Mouse (Mus musculus) naive thymus-derived CD4-positive, alpha-beta T cell, adult 2 months (primary cell): ENCODE data around the gene 4930578C19Rik.
"Not testable (repeated sequence)": the region's sequence is repeated elsewhere in the genome, so short reads cannot be mapped to it uniquely, and the experiment has no call there.

Experiments used
- DNase-seq: peaks from one replicate; pipeline ENCODE4 v3.0.0-alpha.2; 2011; ENCODE audit warnings: low read depth

The 4930578C19Rik gene

DNA sequence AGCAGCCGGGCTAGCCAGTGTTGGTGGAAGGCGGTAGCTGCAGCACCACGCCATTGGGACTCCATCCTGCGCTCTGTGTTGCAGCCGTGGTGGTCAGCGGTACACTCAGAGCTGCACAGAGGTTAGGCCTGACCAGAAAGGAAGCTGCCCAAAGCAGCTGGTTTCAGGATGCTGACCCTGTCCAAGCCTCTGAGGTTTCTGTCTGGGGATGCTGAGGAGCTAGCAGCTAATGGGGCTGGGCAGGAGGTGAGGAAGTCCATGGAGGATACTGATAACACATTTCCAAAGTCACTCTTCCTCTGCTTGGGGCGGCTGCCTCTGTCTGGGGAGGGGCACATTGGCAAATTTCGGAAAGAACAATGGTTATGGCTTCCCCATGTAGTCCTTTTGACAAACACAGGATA lies at the start of gene 4930578C19Rik:
4930578C19Rik (minus strand) TSS at position 200 of the 404 bp plus-strand sequence.
- DNase-seq: no peak

- no peak for DNase-seq
Observed at GRCm38 (mm10) chrX:18467690-18468089, 6.5 kb upstream of the 4930578C19Rik start.

GRCm38 (mm10) chrX:18462879-18463278 lies 1.7 kb upstream of the 4930578C19Rik start:
- DNase-seq: no peak

DNA sequence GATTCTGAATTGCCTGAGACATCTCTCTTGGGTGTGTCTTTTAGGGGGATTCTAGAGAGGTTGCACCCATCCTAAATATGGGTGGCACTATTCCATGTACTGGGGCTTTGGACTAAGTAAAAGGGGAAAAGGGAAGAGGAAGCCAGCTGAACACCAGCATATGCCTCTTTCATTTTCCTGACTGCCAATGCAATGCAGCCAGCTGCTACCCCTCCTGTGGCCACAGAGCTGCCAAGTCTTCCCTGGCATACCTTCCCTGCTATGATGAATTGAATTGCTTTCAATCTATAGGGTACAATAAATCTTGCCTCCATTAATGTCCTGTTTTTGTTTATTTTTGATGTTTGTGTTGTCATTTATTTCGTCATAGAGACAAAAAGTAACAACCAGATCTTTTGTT lies 9.6 kb downstream of the 4930578C19Rik start:
- DNase-seq: no peak

DNA sequence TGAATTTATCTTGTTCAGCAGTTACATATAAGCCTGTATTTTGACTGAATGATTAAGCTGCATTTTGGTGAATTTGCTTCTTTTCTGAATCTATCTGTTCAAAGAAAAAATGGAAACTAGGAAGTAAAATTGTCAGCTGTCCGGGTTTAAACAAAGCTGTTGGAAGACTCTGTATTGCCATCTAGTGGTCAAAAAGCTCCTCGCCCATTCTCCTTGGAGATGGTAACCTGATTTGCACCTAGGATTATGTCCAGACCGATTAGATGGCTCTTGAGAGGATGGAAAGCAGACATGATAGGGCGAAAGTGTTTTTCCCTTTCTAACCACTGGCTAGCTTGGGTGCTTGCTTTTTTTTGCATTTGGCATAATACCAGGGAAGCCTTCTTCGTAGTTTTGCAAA lies 19.1 kb downstream of the 4930578C19Rik start:
- peak; percentile 12 for DNase-seq

GRCm38 (mm10) chrX:18425451-18425850 lies 35.7 kb downstream of the 4930578C19Rik start:
- no peak for DNase-seq

- DNase-seq: no peak
Observed at GRCm38 (mm10) chrX:18423206-18423605, 38.0 kb downstream of the 4930578C19Rik start.

- no peak for DNase-seq
Observed at GRCm38 (mm10) chrX:18420161-18420784, 40.9 kb downstream of the 4930578C19Rik start.

GRCm38 (mm10) chrX:18418977-18419376 lies 42.2 kb downstream of the 4930578C19Rik start:
- DNase-seq: no peak

- DNase-seq: no peak
Observed at GRCm38 (mm10) chrX:18414560-18414959, 46.6 kb downstream of the 4930578C19Rik start.

DNA sequence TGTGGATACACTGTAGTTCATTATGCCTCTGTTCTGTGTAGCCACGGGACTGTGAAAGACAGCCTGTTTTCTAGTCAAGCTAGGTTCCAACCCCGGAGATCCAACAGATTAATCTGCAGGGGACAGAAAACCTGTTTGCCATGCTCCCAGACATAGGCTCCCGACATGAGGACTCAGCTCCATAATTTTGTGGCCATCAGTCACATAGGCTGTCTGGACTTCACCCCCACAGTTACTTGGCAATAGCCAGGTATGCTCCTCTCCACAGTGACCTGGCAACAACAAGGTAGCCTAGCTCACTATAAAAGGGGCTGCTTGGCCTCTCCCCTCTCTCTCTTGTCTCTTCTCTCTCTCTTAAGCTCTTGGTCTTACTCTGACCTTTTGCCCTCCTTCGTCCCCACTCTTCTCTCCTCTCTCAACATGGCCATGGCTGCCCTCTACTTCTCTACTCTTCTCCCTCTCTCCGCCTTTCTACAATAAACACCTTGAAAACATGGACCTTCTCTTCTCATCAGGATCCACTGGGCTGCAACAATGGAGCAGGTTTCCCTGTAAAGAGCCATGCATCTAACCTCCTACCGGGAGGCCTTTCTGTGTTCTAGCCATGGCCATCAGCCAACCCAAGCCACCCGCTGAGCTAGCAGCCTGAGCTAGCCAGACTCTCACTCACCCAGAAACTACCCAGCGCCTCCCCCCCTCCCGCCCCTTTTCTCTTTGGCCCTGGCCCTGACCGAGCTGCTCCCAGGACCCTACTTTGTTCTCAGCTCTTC lies 49.9 kb downstream of the 4930578C19Rik start:
- DNase-seq: no peak

GRCm38 (mm10) chrX:18409598-18409997 lies 51.6 kb downstream of the 4930578C19Rik start:
- no peak for DNase-seq

- DNase-seq: no peak
Observed at GRCm38 (mm10) chrX:18402296-18402695, 58.9 kb downstream of the 4930578C19Rik start.

- DNase-seq: no peak
Observed at GRCm38 (mm10) chrX:18396700-18397099, 64.5 kb downstream of the 4930578C19Rik start.

GRCm38 (mm10) chrX:18384181-18384580 lies 77.0 kb downstream of the 4930578C19Rik start:
- not testable (repeated sequence) for DNase-seq
